Mouse (Mus musculus): Measurements from ENCODE around the gene Serinc3.
A peak's percentile ranks its signal among the peaks of the same experiment; 100 is the strongest.
"Not testable (repeated sequence)": the region's sequence is repeated elsewhere in the genome, so short reads cannot be mapped to it uniquely, and the experiment has no call there.

Serinc3 gene

GRCm38 (mm10) chr2:163662076-163662475 is 17.1 kb upstream of the Serinc3 start:
- DNase-seq = no peak

GRCm38 (mm10) chr2:163661371-163661850 is 16.5 kb upstream of the Serinc3 start:
- DNase-seq = no peak

- DNase-seq = no peak
Measured at GRCm38 (mm10) chr2:163660103-163660701, 15.3 kb upstream of the Serinc3 start.

GRCm38 (mm10) chr2:163659431-163659830 is 14.5 kb upstream of the Serinc3 start:
- DNase-seq = no peak

- DNase-seq = peak in 1 of 2 experiments; percentile 43
Measured at GRCm38 (mm10) chr2:163658941-163659340, 14.0 kb upstream of the Serinc3 start.

GRCm38 (mm10) chr2:163657975-163658886 is 13.3 kb upstream of the Serinc3 start, which contains the start of gene Pkig:
Pkig (plus strand) TSS chr2:163658386.
- DNase-seq = peak; percentile 90 to 92

GRCm38 (mm10) chr2:163657486-163657885 is 12.6 kb upstream of the Serinc3 start:
- no peak for DNase-seq

- not testable (repeated sequence) for DNase-seq
Measured at GRCm38 (mm10) chr2:163655699-163656098, 10.8 kb upstream of the Serinc3 start.

GRCm38 (mm10) chr2:163646461-163647080 is 1.6 kb upstream of the Serinc3 start:
- no peak for DNase-seq

GRCm38 (mm10) chr2:163645700-163646460 is 949 bp upstream of the Serinc3 start:
- DNase-seq = no peak

- DNase-seq = no peak
Measured at GRCm38 (mm10) chr2:163644047-163644446, 884 bp downstream of the Serinc3 start.

- DNase-seq = no peak
Measured at GRCm38 (mm10) chr2:163643576-163643971, 1.4 kb downstream of the Serinc3 start.

GRCm38 (mm10) chr2:163642685-163643575 is 2.0 kb downstream of the Serinc3 start:
- peak; percentile 70 to 76 for DNase-seq

- no peak for DNase-seq
Measured at GRCm38 (mm10) chr2:163641681-163642080, 3.2 kb downstream of the Serinc3 start.

GRCm38 (mm10) chr2:163640493-163640892 is 4.4 kb downstream of the Serinc3 start:
- DNase-seq = no peak

- no peak for DNase-seq
Measured at GRCm38 (mm10) chr2:163637655-163638266, 7.2 kb downstream of the Serinc3 start.

- no peak for DNase-seq
Measured at GRCm38 (mm10) chr2:163636057-163636456, 8.9 kb downstream of the Serinc3 start.

GRCm38 (mm10) chr2:163634211-163634610 is 10.7 kb downstream of the Serinc3 start:
- no peak for DNase-seq

- DNase-seq = no peak
Measured at GRCm38 (mm10) chr2:163631715-163632114, 13.2 kb downstream of the Serinc3 start.

GRCm38 (mm10) chr2:163631223-163631622 is 13.7 kb downstream of the Serinc3 start:
- no peak for DNase-seq

GRCm38 (mm10) chr2:163621401-163621800 is 23.5 kb downstream of the Serinc3 start:
- not testable (repeated sequence) for DNase-seq
